Mouse (Mus musculus) thymus, postnatal 14 days (tissue): Measurements from ENCODE around the gene Cdh23.

ENCODE experiments used
- DNase-seq: peaks from one replicate; pipeline ENCODE4 v3.0.0; 2021

Gene Cdh23

GRCm38 (mm10) chr10:60463953-60464647 lies 232.2 kb downstream of the Cdh23 start:
- no peak for DNase-seq

GRCm38 (mm10) chr10:60456662-60457397 lies 239.5 kb downstream of the Cdh23 start:
- DNase-seq = no peak

- DNase-seq = no peak
Observed at GRCm38 (mm10) chr10:60455193-60455592, 241.1 kb downstream of the Cdh23 start.

GRCm38 (mm10) chr10:60447186-60447585 lies 249.1 kb downstream of the Cdh23 start:
- DNase-seq = no peak

- no peak for DNase-seq
Observed at GRCm38 (mm10) chr10:60445031-60445593, 251.2 kb downstream of the Cdh23 start.

- DNase-seq = peak; percentile 38
Observed at GRCm38 (mm10) chr10:60443078-60443477, 253.2 kb downstream of the Cdh23 start.

GRCm38 (mm10) chr10:60442321-60442720 lies 254.0 kb downstream of the Cdh23 start:
- DNase-seq = peak; percentile 57

- DNase-seq = no peak
Observed at GRCm38 (mm10) chr10:60432679-60433078, 263.6 kb downstream of the Cdh23 start.

GRCm38 (mm10) chr10:60430591-60430990 lies 265.7 kb downstream of the Cdh23 start:
- no peak for DNase-seq

GRCm38 (mm10) chr10:60430001-60430400 lies 266.3 kb downstream of the Cdh23 start:
- DNase-seq = no peak

- DNase-seq = no peak
Observed at GRCm38 (mm10) chr10:60422756-60423155, 273.5 kb downstream of the Cdh23 start.

- DNase-seq = peak; percentile 38
Observed at GRCm38 (mm10) chr10:60419624-60420023, 276.7 kb downstream of the Cdh23 start.

- DNase-seq = peak; percentile 81
Observed at GRCm38 (mm10) chr10:60418137-60418536, 278.2 kb downstream of the Cdh23 start.

- DNase-seq = no peak
Observed at GRCm38 (mm10) chr10:60417041-60417440, 279.2 kb downstream of the Cdh23 start.

- DNase-seq = no peak
Observed at GRCm38 (mm10) chr10:60413756-60414155, 282.5 kb downstream of the Cdh23 start.

- no peak for DNase-seq
Observed at GRCm38 (mm10) chr10:60411794-60412193, 284.5 kb downstream of the Cdh23 start.

- peak; percentile 80 for DNase-seq
Observed at GRCm38 (mm10) chr10:60407831-60408230, 288.5 kb downstream of the Cdh23 start.

GRCm38 (mm10) chr10:60405460-60406177 lies 290.7 kb downstream of the Cdh23 start:
- DNase-seq = no peak

GRCm38 (mm10) chr10:60400507-60401295 lies 295.6 kb downstream of the Cdh23 start:
- no peak for DNase-seq

- DNase-seq = no peak
Observed at GRCm38 (mm10) chr10:60399449-60399848, 296.8 kb downstream of the Cdh23 start, which contains the start of gene Gm17455. Gene Gm17455 (plus strand): TSS chr10:60399726.

- DNase-seq = no peak
Observed at GRCm38 (mm10) chr10:60398051-60398814, 298.1 kb downstream of the Cdh23 start.

- no peak for DNase-seq
Observed at GRCm38 (mm10) chr10:60395605-60396004, 300.7 kb downstream of the Cdh23 start.
